Mouse (Mus musculus) cerebellum, adult 9-11 months (tissue): ENCODE results near the gene Mgmt.

ENCODE experiments used
- DNase-seq: peaks from one replicate; pipeline ENCODE4 v3.0.0; 2022

Mgmt gene

DNA sequence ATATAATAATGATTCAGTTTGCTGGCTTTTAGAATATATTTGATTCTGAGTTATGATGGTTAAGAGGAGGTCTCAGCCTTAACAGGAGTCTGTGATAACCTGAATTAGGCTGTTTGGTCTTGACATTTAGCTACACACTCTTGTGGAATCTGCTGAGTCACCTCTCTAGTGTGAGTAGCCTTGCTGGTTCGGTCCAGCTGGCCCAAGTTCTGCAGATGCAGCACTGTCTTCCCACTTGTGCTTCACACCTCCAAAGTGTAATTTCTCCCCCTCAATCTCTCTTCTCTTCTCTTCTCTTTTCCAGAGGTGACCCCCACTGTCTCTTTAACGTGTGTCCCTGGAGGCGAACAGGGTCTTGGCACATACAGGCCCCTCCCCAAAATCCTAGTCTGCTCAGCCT lies 171.8 kb downstream of the Mgmt start:
- DNase-seq: no peak

DNA sequence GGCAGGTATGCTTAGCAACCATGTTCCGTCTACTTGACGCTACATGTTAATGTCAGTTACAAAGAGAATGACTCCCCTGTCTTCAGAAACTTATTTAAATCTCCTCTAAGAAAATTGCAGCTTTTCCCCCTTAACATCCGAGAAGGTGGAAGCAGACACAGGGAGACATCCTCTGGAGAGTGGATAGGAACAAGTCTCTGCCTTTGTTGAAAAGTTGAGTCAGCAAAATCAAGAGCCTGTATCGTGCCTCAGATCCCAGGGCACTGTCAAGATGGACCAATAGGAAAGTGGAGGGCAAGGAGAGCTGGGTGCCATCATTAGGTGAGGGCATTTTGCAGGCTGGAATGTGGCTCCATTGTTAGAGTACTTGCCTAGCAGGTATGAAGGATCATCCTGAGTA lies 172.6 kb downstream of the Mgmt start:
- DNase-seq: no peak

- DNase-seq: no peak
These were observed 173.3 kb downstream of the Mgmt start for GRCm38 (mm10) chr7:137067758-137068157.

GRCm38 (mm10) chr7:137068796-137069195 lies 174.4 kb downstream of the Mgmt start:
- no peak for DNase-seq

GRCm38 (mm10) chr7:137069768-137070167 lies 175.4 kb downstream of the Mgmt start:
- no peak for DNase-seq

GRCm38 (mm10) chr7:137071346-137071745 lies 176.9 kb downstream of the Mgmt start:
- no peak for DNase-seq

GRCm38 (mm10) chr7:137073878-137074277 lies 179.5 kb downstream of the Mgmt start:
- no peak for DNase-seq

DNA sequence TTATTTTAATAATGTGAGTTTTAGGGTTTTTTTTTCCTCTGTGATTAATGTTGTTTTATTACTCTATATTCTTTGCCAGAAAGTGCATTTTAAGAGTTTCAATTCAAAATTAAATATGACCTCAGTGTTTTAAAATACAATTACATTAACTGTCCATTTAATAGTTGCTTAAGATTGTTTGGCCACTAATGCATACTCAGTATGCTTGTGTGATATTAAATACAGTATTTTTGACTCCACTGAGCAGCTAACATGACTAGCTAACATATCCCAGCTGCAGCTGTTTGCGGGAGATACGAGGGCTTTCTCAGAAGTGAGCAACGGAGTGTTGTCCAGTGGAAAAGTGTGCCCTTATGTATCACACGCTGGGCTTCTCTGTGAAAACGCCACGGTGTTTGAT lies 179.9 kb downstream of the Mgmt start:
- DNase-seq: no peak

GRCm38 (mm10) chr7:137075301-137075700 lies 180.9 kb downstream of the Mgmt start:
- DNase-seq: no peak

DNA sequence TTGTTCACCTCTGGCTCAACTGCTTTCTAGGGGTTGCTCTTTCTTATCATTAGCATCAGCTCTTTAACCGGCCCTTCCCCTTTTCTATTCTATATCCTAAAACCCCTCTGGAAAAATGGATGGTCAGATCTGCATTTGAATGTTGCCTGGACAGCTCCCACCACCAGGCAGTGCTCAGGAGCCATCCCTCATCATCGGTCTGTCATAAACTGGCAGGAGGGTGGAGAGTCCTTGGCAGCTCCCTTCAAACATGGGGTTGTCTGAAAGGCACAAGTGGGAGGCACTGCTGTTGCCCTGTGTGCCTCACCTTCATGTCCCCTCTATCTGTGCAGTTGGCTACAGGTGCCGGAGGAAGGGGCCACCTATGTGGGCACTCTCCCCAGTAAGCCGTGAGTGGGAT lies 185.8 kb downstream of the Mgmt start:
- no peak for DNase-seq

DNA sequence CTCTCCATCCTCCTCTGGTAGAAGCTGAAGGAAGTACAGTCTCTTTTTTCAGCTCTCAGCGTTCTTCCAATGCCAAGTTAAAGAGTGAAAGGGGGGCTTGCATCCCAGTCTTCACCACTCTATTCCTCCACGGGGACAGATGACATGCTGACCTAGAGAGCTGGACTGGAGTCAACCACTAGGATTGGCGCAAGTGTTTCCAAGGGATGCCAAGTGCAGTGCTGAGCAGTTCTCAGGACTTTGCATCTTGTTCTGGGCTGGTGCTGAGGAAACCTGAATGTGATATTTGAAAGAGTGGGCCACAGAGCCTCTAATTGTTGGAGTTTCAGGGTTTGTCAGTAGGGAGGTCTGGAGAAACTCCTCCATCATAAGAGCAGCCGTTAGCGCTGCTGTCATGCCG lies 187.8 kb downstream of the Mgmt start:
- no peak for DNase-seq

DNA sequence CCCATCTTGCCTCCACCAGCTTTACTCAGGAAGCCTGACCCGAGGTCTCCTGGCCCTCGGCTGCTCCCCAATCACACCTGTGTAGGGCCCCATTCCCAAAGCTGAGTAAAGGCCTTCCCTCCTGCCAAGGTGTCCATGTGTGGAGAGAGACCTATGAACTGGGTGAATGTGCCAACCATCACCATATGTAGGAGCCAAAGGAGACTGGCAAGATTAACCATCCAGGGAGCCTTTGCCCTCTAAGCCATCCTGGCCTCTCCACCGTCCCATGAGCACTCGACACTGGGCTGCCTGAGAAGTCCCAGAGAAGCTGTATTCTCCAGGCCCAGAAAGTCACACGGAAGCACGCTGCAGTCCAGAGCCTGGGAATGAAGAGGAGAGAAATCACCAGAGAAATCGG lies 190.2 kb downstream of the Mgmt start:
- no peak for DNase-seq

- DNase-seq: no peak
These were observed 191.7 kb downstream of the Mgmt start for GRCm38 (mm10) chr7:137085969-137086606.

GRCm38 (mm10) chr7:137087136-137087535 lies 192.7 kb downstream of the Mgmt start:
- no peak for DNase-seq

GRCm38 (mm10) chr7:137088141-137088540 lies 193.7 kb downstream of the Mgmt start:
- DNase-seq: no peak

GRCm38 (mm10) chr7:137094551-137094950 lies 200.1 kb downstream of the Mgmt start:
- no peak for DNase-seq

DNA sequence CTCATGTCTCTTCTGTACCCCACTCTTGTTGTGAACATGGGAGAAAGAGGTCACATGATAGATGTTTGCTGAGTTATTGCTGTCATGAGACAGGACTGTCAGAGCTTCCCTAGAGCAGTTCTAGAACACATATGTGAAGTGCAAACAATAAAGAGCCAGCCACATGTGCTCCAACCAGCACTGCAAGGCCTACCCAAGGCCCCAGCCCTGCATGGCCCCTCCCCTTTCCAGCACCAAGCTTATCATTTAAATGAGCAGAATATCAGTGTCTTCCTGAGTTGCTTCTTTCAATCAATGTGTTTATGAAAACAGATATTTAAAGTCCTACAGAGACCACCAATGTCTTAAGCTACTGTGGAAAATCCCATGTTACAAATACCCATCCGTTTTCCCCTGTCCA lies 201.3 kb downstream of the Mgmt start:
- no peak for DNase-seq

- peak; percentile 24 for DNase-seq
These were observed 205.4 kb downstream of the Mgmt start for GRCm38 (mm10) chr7:137099766-137100165.

DNA sequence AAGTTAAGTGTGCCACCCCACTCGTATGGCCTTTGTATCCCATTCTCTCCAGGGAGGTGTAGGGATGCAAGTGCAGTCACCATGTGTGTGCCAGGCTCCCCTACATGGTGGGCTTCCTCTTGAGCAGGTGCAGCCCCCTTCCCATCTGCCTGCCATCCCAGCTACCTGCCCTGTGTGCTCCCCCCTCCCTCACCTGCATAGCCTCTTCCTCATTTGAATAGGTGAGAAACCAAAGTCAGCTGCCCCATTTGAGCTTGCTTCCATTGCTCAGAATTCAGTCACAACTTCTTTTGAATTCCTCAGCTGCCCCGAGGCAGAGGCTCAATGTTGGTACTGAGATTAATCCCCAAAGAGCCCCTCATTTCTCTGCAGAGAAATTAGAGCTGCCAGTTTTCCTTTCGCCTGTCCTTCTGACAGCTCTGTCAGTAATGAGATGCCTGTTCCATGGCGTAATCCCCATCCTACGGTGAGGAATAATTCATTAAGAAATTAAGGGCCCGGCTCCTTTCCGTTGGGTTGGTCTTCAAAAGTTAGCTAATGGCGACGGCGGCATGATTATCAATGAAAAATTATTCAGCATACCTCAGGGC lies 208.3 kb downstream of the Mgmt start:
- no peak for DNase-seq

GRCm38 (mm10) chr7:137112101-137112500 lies 217.7 kb downstream of the Mgmt start:
- no peak for DNase-seq

GRCm38 (mm10) chr7:137116246-137116645 lies 221.8 kb downstream of the Mgmt start:
- DNase-seq: no peak

DNA sequence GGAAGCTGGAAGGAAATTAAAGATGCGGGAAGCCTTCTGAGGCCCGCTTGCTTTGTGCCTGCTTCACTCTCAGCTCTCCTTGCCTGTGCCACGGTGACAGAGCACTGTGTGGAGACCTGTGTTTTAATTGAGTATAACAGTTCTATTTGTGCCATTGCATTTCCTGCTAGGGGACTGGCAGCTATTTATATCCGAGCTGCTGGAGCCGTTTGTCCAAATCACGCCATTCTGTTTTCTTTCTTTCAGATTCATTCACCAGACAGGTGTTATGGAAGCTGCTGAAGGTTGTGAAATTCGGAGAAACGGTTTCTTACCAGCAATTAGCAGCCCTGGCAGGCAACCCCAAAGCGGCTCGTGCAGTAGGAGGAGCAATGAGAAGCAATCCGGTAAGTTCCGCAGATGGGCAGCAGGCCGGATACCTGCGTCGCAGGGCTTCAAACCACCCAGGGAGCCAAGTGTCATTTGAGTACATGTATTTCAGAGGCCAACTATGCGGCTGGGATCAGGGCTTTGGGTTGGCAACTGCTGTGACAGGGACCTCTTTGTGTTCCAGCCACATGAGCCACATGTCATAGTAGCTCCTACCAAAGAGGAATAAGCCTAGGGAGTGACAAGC lies 226.9 kb downstream of the Mgmt start:
- DNase-seq: peak; percentile 54

DNA sequence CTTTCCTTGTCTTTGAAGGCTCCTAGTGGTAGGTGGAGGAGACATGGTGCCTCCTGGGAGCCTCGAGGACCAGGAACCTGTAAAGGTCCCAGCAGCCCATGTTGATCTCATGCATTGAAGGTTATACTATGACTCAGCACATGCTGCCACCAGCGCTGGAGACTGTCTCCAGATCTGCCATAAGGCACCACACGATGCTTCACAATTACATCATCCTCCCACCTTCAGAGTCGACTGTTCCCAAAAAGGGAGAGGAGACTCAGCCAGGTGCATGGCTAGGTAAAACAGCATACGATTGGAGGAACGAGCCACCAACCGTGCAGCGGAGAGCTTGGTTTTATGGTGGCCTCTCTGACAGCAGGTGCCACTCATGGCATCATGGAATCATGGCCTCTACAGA lies 234.3 kb downstream of the Mgmt start:
- DNase-seq: no peak

DNA sequence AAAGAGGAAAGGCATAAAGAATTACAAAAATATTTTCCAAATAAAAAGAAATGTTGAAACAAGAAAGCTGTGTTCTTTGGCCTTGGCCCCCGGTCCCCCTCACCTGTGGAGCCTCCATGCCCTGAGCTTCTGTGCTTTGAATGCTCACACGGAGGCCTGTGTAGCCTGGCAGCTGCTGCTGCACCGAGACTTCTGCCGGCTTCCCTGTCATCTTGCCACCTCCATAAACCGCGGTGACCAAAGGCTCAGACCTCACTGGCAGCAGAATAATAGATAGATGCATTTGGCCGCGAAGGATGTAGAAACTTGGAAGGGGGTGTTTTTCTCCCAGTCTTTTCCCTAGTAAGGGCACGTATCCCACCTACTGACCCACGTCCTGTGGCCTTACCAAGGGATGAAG lies 235.8 kb downstream of the Mgmt start:
- no peak for DNase-seq

- DNase-seq: no peak
These were observed 237.5 kb downstream of the Mgmt start for GRCm38 (mm10) chr7:137131957-137132356.
